Mouse (Mus musculus): ENCODE measurements around the gene Nipa1. TPM values are rescaled to one million over a fixed set of nuclear protein-coding genes. Genes with fewer than 3 reads are reported as not detected.

The Nipa1 gene
- total and polyA plus RNA-seq, 2 experiments: 0.98 to 2.9 TPM

- TF ChIP-seq POLR2A (IDR thresholded peaks at IDR 0.05; ENCODE audit: extremely low read depth, insufficient read depth, low read length): no peak
- TF ChIP-seq CTCF (IDR thresholded peaks at IDR 0.05; ENCODE audit: low read depth, low read length): peak; percentile 77
- Histone ChIP-seq H3K27ac (replicated peaks; ENCODE audit: insufficient read depth, low read depth, low read length) (no peak overlapping the region), H3K4me1 (ENCODE audit: control insufficient read depth, insufficient read depth, low read length) (peaks cover 2% of the 10 kb centered on the region; the same call in 1 of the 2 replicates)
These were observed 22.6 kb upstream of the Nipa1 start for GRCm38 (mm10) chr7:56042353-56042752.

GRCm38 (mm10) chr7:56023586-56023985 is 3.8 kb upstream of the Nipa1 start:
- H3K36me3 ChIP-seq (ENCODE audit: control insufficient read depth, insufficient read depth, low read length): no peaks in the 10 kb centered on the region
- H3K27ac ChIP-seq (replicated peaks; ENCODE audit: insufficient read depth, low read depth, low read length): no peak overlapping the region
- 0 out of 2 replicates have a peak, but pooled peaks cover 3% of the 10 kb centered on the region for H3K4me1 ChIP-seq (ENCODE audit: control insufficient read depth, insufficient read depth, low read length)
- H3K9ac ChIP-seq (ENCODE audit: low read depth, low read length): no peak overlapping the region
- no peaks in the 10 kb centered on the region for H3K79me2 ChIP-seq (ENCODE audit: control insufficient read depth, insufficient read depth, low read length)
- no peak overlapping the region for H3K4me3 ChIP-seq (ENCODE audit: insufficient read depth, low read depth, low read length)
- no peaks in the 10 kb centered on the region for H3K27me3 ChIP-seq (ENCODE audit: control insufficient read depth, insufficient read depth, low read length)
- TF ChIP-seq CTCF (IDR thresholded peaks at IDR 0.05; ENCODE audit: low read depth, low read length): no peak
- TF ChIP-seq POLR2A (IDR thresholded peaks at IDR 0.05; ENCODE audit: extremely low read depth, insufficient read depth, low read length): no peak
- 88% methylated on average over 3 of the region's 3 CpGs for WGBS
- DNase-seq (ENCODE audit: extremely low read depth, low read depth, low spot score): no peak

More at GRCm38 (mm10) chr7:56042353-56042752, 22.6 kb upstream of the Nipa1 start:
- Histone ChIP-seq H3K9ac (ENCODE audit: low read depth, low read length) (no peak overlapping the region), H3K79me2 (ENCODE audit: control insufficient read depth, insufficient read depth, low read length) (no peaks in the 10 kb centered on the region), H3K27me3 (ENCODE audit: control insufficient read depth, insufficient read depth, low read length) (no peaks in the 10 kb centered on the region), H3K36me3 (ENCODE audit: control insufficient read depth, insufficient read depth, low read length) (no peaks in the 10 kb centered on the region), H3K4me3 (ENCODE audit: insufficient read depth, low read depth, low read length) (no peak overlapping the region)
- peak; percentile 60 for DNase-seq (ENCODE audit: extremely low read depth, low read depth, low spot score)
- WGBS: 22% methylated on average over 5 of the region's 5 CpGs

DNA sequence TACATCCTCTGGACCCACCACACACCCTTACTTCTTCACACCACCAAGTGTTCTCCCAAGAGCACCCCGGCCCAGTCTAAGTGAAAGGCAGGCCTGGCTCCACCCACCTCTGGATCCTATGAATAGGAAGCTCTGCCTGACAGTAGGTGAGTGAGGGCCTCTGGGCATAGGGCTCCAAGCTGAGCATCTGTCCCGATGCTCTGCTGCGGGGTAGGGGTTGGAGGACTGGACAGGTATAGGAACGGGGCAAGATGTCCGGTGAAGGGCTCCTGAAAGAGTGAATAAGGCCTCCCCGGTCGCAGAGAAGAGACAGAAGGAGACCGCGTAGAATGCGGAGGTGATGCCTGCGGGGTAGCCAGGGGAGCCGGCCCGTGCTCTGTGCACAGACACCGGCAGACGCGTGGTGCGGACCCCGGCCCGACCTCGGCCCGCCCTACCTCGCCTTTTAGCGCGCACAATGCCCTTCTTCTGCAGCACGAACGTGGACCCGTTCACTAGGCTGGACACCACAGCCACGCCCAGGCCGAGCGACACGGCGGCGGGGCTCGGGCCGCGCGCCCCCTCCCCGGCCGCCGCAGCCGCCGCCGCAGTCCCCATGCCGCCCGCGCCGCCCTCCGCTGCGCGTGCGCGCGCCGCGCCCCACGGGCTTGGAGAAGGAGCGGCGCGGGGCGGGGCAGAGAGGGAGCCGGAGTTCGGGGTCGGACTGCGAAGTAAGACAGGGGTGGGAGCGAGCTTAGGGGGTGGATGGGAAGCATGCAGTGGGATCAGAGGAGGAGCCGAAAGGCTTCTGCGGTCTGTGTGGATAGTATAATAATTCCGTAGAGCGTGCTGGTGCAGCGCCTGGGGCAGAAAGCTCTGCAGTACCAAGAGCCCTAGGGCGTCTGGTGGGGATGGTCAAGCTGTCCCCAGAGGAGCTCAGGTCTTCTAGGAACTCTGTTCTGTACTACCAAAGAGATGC is 503 bp downstream of the Nipa1 start:
- H3K27ac ChIP-seq (replicated peaks; ENCODE audit: insufficient read depth, low read depth, low read length): no peak overlapping the region

DNA sequence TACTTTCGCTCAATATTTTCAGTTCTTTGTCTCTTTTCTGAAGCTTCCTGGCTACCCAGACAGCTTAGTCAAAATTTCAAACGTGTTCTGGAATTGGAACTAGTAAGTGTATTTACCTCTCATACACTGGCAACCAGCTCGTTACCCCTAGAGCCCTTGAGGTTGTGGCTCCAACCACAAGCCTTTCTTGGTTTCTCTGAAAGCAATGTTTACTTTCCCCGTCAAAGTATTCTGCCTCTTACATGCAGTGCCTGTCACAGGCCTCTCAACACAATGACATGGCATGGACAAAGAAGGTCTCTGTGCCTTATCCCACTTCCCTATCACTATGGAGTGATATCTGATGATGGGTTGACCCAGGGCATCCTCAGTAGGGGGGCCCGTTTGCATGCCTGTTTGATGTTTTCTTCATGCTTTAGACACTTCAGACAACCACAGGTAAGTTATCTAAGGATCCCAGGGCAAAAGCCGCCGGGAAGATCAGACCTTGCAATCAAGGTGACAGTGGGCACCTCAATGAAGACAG is 1.2 kb downstream of the Nipa1 start:
- H3K79me2 ChIP-seq (ENCODE audit: control insufficient read depth, insufficient read depth, low read length): no peaks in the 10 kb centered on the region
- DNase-seq (ENCODE audit: extremely low read depth, low read depth, low spot score): no peak
- WGBS: 61% methylated on average over 7 of the region's 7 CpGs
- H3K4me3 ChIP-seq (ENCODE audit: insufficient read depth, low read depth, low read length): no peak overlapping the region; the same call in 1 of the 2 replicates
- 0 out of 2 replicates have a peak, but pooled peaks cover 3% of the 10 kb centered on the region for H3K4me1 ChIP-seq (ENCODE audit: control insufficient read depth, insufficient read depth, low read length)
- no peak overlapping the region for H3K9ac ChIP-seq (ENCODE audit: low read depth, low read length)
- H3K36me3 ChIP-seq (ENCODE audit: control insufficient read depth, insufficient read depth, low read length): no peaks in the 10 kb centered on the region
- H3K27me3 ChIP-seq (ENCODE audit: control insufficient read depth, insufficient read depth, low read length): no peaks in the 10 kb centered on the region
- no peak for TF ChIP-seq POLR2A (IDR thresholded peaks at IDR 0.05; ENCODE audit: extremely low read depth, insufficient read depth, low read length)
- TF ChIP-seq CTCF (IDR thresholded peaks at IDR 0.05; ENCODE audit: low read depth, low read length): no peak
- H3K27ac ChIP-seq (replicated peaks; ENCODE audit: insufficient read depth, low read depth, low read length): no peak overlapping the region

More for the DNA sequence above, 503 bp downstream of the Nipa1 start:
- Histone ChIP-seq H3K36me3 (ENCODE audit: control insufficient read depth, insufficient read depth, low read length) (no peaks in the 10 kb centered on the region), H3K27me3 (ENCODE audit: control insufficient read depth, insufficient read depth, low read length) (no peaks in the 10 kb centered on the region), H3K4me1 (ENCODE audit: control insufficient read depth, insufficient read depth, low read length) (0 out of 2 replicates have a peak, but pooled peaks cover 3% of the 10 kb centered on the region), H3K4me3 (ENCODE audit: insufficient read depth, low read depth, low read length) (peak overlapping the region; percentile 76), H3K79me2 (ENCODE audit: control insufficient read depth, insufficient read depth, low read length) (no peaks in the 10 kb centered on the region), H3K9ac (ENCODE audit: low read depth, low read length) (peak overlapping the region; percentile 83)
- 1% methylated on average over 71 of the region's 71 CpGs for WGBS
- TF ChIP-seq POLR2A (IDR thresholded peaks at IDR 0.05; ENCODE audit: extremely low read depth, insufficient read depth, low read length) (no peak), CTCF (IDR thresholded peaks at IDR 0.05; ENCODE audit: low read depth, low read length) (no peak)
- peak; percentile 7 for DNase-seq (ENCODE audit: extremely low read depth, low read depth, low spot score)

GRCm38 (mm10) chr7:56017761-56018160 is 2.0 kb downstream of the Nipa1 start:
- Histone ChIP-seq H3K36me3 (ENCODE audit: control insufficient read depth, insufficient read depth, low read length) (no peaks in the 10 kb centered on the region), H3K4me1 (ENCODE audit: control insufficient read depth, insufficient read depth, low read length) (0 out of 2 replicates have a peak, but pooled peaks cover 3% of the 10 kb centered on the region), H3K4me3 (ENCODE audit: insufficient read depth, low read depth, low read length) (no peak overlapping the region), H3K27me3 (ENCODE audit: control insufficient read depth, insufficient read depth, low read length) (no peaks in the 10 kb centered on the region), H3K9ac (ENCODE audit: low read depth, low read length) (no peak overlapping the region), H3K79me2 (ENCODE audit: control insufficient read depth, insufficient read depth, low read length) (no peaks in the 10 kb centered on the region), H3K27ac (replicated peaks; ENCODE audit: insufficient read depth, low read depth, low read length) (no peak overlapping the region)
- WGBS: 63% methylated on average over 3 of the region's 3 CpGs
- TF ChIP-seq POLR2A (IDR thresholded peaks at IDR 0.05; ENCODE audit: extremely low read depth, insufficient read depth, low read length): no peak
- DNase-seq (ENCODE audit: extremely low read depth, low read depth, low spot score): no peak
